Mouse (Mus musculus) ES-E14 (cell line): ENCODE measurements around the gene Tmod3. TPM values are rescaled to one million over a fixed set of nuclear protein-coding genes. Genes with fewer than 3 reads are reported as not detected.
A peak's percentile ranks its signal among the peaks of the same experiment; 100 is the strongest.
"Not testable (repeated sequence)": the region's sequence is repeated elsewhere in the genome, so short reads cannot be mapped to it uniquely, and the experiment has no call there.

Source experiments
- DNase-seq: peaks from one replicate; pipeline ENCODE4 v3.0.0-alpha.2; 2013; ENCODE audit warnings: low read depth, low spot score
- H3K27ac ChIP-seq: 2 replicates; pipeline ENCODE4 v1.5.1; 2012; ENCODE audit warnings: low read depth, mild to moderate bottlenecking, low read length, moderate library complexity, mixed read lengths; ENCODE audit not compliant: poor library complexity, insufficient read depth, severe bottlenecking
- H3K36me3 ChIP-seq: 2 replicates; pipeline ENCODE4 v1.6.1; 2012; ENCODE audit warnings: mild to moderate bottlenecking, low read length, moderate library complexity, mixed read lengths; ENCODE audit not compliant: control insufficient read depth, poor library complexity, insufficient read depth, severe bottlenecking
- H3K4me1 ChIP-seq, 2 experiments: fragments of 150-350 bp in 1 of 2; sonication (generic) in 1 of 2; 2 replicates each; pipeline ENCODE4 v1.6.1; 2012; ENCODE audit warnings: low read length in 2 of 2, mild to moderate bottlenecking in 1 of 2, mixed read lengths in 1 of 2; ENCODE audit not compliant: control insufficient read depth in 2 of 2, insufficient read depth in 2 of 2, poor library complexity in 1 of 2
- H3K4me3 ChIP-seq, 2 experiments: fragments of 150-350 bp in 1 of 2; sonication (generic) in 1 of 2; 2 replicates each; pipeline ENCODE4 v1.5.1; 2012; ENCODE audit warnings: low read length in 2 of 2, low read depth in 1 of 2, mild to moderate bottlenecking in 1 of 2, mixed read lengths in 1 of 2; ENCODE audit not compliant: insufficient read depth in 1 of 2, poor library complexity in 1 of 2, severe bottlenecking in 1 of 2
- H3K9ac ChIP-seq: 2 replicates; pipeline ENCODE4 v1.6.1; 2012; ENCODE audit warnings: low read depth, mild to moderate bottlenecking, low read length, mixed read lengths; ENCODE audit not compliant: poor library complexity, insufficient read depth, severe bottlenecking
- H3K9me3 ChIP-seq: fragments of 150-350 bp; sonication (generic); 2 replicates; pipeline ENCODE4 v1.6.1; 2012; ENCODE audit warnings: low read depth, mild to moderate bottlenecking, low read length; ENCODE audit not compliant: control insufficient read depth, insufficient read depth
- CHD2 ChIP-seq: IDR thresholded peaks from 2 replicates; pipeline ENCODE4 v1.6.1; 2014; ENCODE audit warnings: mild to moderate bottlenecking, low read depth, low read length, inconsistent platforms
- HCFC1 ChIP-seq: IDR thresholded peaks from 2 replicates; pipeline ENCODE4 v1.6.1; 2012; ENCODE audit warnings: low read length, inconsistent platforms, borderline replicate concordance; ENCODE audit not compliant: insufficient read depth
- MAFK ChIP-seq: IDR thresholded peaks from 2 replicates; pipeline ENCODE4 v1.6.1; 2014; ENCODE audit warnings: mild to moderate bottlenecking, low read depth, low read length, inconsistent platforms; ENCODE audit not compliant: insufficient read depth
- ZC3H11A ChIP-seq: IDR thresholded peaks from 2 replicates; pipeline ENCODE4 v1.6.1; 2012; ENCODE audit warnings: low read depth, mild to moderate bottlenecking, inconsistent platforms, low read length, borderline replicate concordance
- ZNF384 ChIP-seq: IDR thresholded peaks from 2 replicates; pipeline ENCODE4 v1.6.1; 2012; ENCODE audit warnings: low read depth, low read length, inconsistent platforms
- in situ Hi-C, 2 experiments: fragments of 600-800 bp; cut with MboI; formaldehyde crosslinking; loops; one replicate each; pipeline ENCODE4 v1.15.1; 2025; ENCODE audit warnings: low sequenced_read_pairs in 2 of 2, inconsistent platforms in 1 of 2; ENCODE audit not compliant: unreplicated experiment in 2 of 2
- total RNA-seq: library from RNA; depleted of rRNA; stranded (reverse); fragments of 300-350 nt; gene quantifications from 2 replicates; pipeline ENCODE4 v1.2.3, GENCODE M21; 2012

The Tmod3 gene
- total RNA-seq, 1 experiment, result 36.4 TPM

DNA sequence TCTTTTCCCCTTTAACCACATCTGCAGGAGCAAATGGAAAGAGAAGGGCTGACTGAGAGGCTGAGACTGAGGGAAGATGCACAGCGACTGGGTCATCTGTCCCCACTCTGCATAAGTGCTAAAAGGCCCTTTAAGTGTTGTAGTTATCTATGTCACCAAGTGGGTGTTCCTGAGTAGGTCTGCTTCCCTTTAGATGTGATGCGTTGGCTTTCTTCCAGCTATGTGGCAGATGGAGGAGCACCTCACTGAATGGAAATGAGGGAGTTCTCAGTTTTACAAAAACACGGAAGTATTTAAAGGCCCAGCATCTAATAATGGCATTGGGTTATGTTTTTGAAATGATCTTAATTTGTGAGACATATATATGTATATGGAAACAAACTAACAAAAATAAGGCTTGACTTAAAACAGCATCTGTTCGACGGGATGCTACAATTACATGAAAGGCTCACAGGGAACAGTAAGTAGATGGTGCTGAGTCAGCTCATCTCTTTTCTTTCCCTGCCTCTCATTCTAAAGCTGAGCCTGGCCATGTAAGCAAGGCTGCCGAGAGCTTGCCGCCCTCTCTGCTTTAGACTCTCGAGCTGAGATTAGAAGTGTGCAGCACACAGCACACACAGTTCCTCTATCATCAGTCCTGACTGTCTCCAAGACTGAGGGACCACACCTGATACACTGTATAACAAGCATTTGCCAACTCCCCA, 48.1 kb downstream of the Tmod3 start:
- in situ Hi-C loops, result no loop called here
- Histone ChIP-seq H3K36me3 (peaks cover 4% of the 10 kb centered on the region), H3K27ac (no peak overlapping the region), H3K9ac (no peak overlapping the region), H3K4me3 (no peak overlapping the region), H3K4me1 (no peaks in the 10 kb centered on the region), H3K9me3 (no peaks in the 10 kb centered on the region)
- TF ChIP-seq ZNF384 (no peak), MAFK (peak; percentile 53; the same call in 1 of the 2 replicates)
- DNase-seq, result no peak

DNA sequence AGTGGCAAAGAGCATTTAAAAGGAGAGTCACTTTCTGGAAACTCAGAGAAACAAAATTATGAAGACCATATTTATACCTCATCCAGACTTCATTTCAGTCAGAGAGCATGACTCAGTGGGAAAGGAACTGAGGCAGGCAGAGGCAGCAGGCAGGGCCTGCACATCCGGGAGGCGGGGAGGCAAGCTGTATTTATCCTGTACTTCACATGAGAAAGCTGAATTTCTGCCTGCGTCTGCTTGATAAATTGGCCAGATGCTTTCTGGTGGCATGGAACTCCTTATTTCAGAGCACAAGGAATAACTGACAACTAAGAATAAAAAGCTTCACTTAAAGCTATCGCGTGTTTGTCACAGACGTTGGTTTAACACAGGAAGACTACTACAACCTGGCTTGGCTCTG, 55.1 kb downstream of the Tmod3 start:
- Histone ChIP-seq H3K9ac (no peak overlapping the region), H3K9me3 (no peaks in the 10 kb centered on the region), H3K4me1 (no peaks in the 10 kb centered on the region), H3K27ac (no peak overlapping the region), H3K4me3 (no peak overlapping the region), H3K36me3 (peaks cover 7% of the 10 kb centered on the region; the same call in 1 of the 2 replicates)
- in situ Hi-C loops, result no loop called here
- no peak for DNase-seq
- TF ChIP-seq ZNF384, result no peak
- TF ChIP-seq ZC3H11A, result no peak
- no peak for TF ChIP-seq HCFC1
- TF ChIP-seq MAFK, result no peak
- no peak for TF ChIP-seq CHD2

DNA sequence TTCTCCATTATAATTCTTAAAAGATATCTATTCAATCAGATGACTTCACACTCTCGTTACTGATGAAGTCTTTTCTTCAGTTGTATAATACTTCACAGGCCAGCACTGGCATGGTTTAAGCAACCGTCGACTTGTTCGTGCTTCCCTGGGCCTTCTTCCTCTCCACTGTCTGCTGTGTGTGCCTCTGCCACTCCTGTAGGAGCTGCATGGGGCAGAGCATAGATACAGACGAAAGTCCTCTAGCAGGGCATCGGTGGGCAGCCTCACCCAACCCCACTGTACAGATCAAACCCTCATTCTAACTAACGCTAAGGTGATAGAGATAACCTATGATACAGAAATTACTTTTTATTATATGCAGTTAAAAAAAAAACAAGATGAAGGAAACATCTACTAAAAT, 60.9 kb downstream of the Tmod3 start:
- H3K36me3 ChIP-seq, result peaks cover 5% of the 10 kb centered on the region

DNA sequence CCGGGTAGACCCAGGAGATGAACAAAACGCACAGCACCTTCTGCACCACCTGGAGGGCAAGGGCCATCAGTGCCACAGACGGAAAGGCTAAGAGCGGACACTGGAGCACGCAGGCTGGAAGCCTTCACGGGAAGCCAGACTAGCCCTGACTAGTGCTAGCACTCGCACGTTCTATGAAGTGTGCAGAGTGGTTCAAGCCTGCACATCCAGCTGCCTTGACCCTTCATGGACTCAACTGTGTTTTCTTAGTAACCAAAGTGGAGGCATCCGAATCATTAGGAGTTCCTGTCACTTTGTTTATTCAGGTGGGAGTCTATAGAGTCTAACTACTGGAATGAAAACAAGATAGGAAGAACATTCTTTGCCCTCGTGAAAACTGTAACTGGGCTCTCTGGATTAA, 63.5 kb downstream of the Tmod3 start:
- no peak for DNase-seq
- H3K4me3 ChIP-seq, result peak overlapping the region in 1 of 2 experiments; percentile 27; a peak in 1 of 4 replicates
- no peak overlapping the region for H3K9ac ChIP-seq
- H3K36me3 ChIP-seq, result peaks cover 3% of the 10 kb centered on the region
- H3K9me3 ChIP-seq, result no peaks in the 10 kb centered on the region
- H3K27ac ChIP-seq, result no peak overlapping the region
- in situ Hi-C loops, result no loop called here
- TF ChIP-seq CHD2, result no peak
- no peaks in the 10 kb centered on the region; a peak in 1 of 4 replicates for H3K4me1 ChIP-seq

More for the DNA sequence above, 60.9 kb downstream of the Tmod3 start:
- H3K9ac ChIP-seq, result no peak overlapping the region
- TF ChIP-seq ZNF384 (no peak), MAFK (no peak), HCFC1 (no peak), ZC3H11A (no peak), CHD2 (no peak)
- no peak overlapping the region for H3K4me3 ChIP-seq
- H3K27ac ChIP-seq, result no peak overlapping the region
- DNase-seq, result no peak
- H3K4me1 ChIP-seq, result no peaks in the 10 kb centered on the region; a peak in 1 of 4 replicates
- H3K9me3 ChIP-seq, result no peaks in the 10 kb centered on the region
- in situ Hi-C loops, result no loop called here

DNA sequence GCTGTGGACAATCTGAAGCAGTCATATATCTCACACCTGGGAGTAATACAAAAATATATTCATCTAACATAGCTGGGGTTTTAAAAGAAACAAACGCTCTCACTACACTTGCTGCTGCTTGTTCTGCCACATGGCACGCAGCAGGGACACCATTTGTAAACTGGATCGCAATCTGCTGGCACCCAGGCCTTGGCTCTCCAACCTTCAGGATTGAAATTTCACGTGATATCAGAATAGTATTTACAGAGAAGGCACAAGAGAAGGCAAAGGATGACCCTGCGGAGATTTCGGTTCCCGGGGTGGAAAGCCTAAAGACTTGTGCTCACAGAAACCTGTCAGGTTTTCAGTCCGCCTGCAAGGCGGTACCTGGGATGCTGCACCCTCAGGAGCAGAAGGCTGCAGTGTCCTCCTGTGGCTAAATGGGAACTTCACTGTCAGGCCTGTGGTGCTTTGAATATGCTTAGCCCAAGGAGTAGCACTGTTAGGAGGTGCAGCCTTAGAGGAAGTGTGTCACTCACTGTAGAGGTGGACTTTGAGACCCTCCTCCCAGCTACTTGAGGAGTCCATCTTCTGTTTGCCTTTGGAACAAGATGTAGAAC, 65.0 kb downstream of the Tmod3 start:
- no peaks in the 10 kb centered on the region for H3K9me3 ChIP-seq
- in situ Hi-C loops, result no loop called here
- TF ChIP-seq CHD2 (no peak), MAFK (no peak), ZC3H11A (no peak), ZNF384 (no peak), HCFC1 (no peak)

GRCm38 (mm10) chr9:75488255-75488654, 71.2 kb downstream of the Tmod3 start:
- in situ Hi-C loops, H3K9ac ChIP-seq, H3K9me3 ChIP-seq, DNase-seq, H3K36me3 ChIP-seq, H3K4me3 ChIP-seq, H3K27ac ChIP-seq, H3K4me1 ChIP-seq: not testable (repeated sequence)

More for the DNA sequence above, 65.0 kb downstream of the Tmod3 start:
- H3K36me3 ChIP-seq, result peaks cover 3% of the 10 kb centered on the region
- H3K4me3 ChIP-seq, result no peak overlapping the region
- H3K4me1 ChIP-seq, result no peaks in the 10 kb centered on the region; a peak in 1 of 4 replicates
- no peak for DNase-seq
- H3K27ac ChIP-seq, result no peak overlapping the region
- no peak overlapping the region for H3K9ac ChIP-seq
